Mouse (Mus musculus) heart, embryonic 16.5 days (tissue): ENCODE results near the gene Rasgrf1. TPM values are rescaled to one million over a fixed set of nuclear protein-coding genes. Genes with fewer than 3 reads are reported as not detected.

ENCODE experiments used
- ATAC-seq: fragments of 200-750 bp; cut with Nextera tagmentation; replicated peaks from 2 replicates; pipeline ENCODE4 v1.8.0; 2017; ENCODE audit warnings: moderate number of reproducible peaks; ENCODE audit not compliant: insufficient read depth, low FRiP score; ENCODE audit errors: extremely low read depth
- H3K27ac ChIP-seq: fragments of 300-500 bp; sonication (generic); 2 replicates; pipeline ENCODE4 v1.5.1; 2014; ENCODE audit warnings: mild to moderate bottlenecking, low read length, control low read depth, moderate library complexity
- H3K27me3 ChIP-seq: fragments of 300-500 bp; sonication (generic); 2 replicates; pipeline ENCODE4 v1.6.1; 2014; ENCODE audit warnings: low read length, mixed read lengths; ENCODE audit not compliant: control insufficient read depth, insufficient read depth
- H3K36me3 ChIP-seq: fragments of 300-500 bp; sonication (generic); 2 replicates; pipeline ENCODE4 v1.6.1; 2014; ENCODE audit not compliant: control insufficient read depth, insufficient read depth
- H3K4me1 ChIP-seq: fragments of 300-500 bp; sonication (generic); 2 replicates; pipeline ENCODE4 v1.6.1; 2014; ENCODE audit warnings: low read length, mixed read lengths; ENCODE audit not compliant: control insufficient read depth, insufficient read depth
- H3K4me2 ChIP-seq: fragments of 300-500 bp; sonication (generic); 2 replicates; pipeline ENCODE4 v1.6.1; 2014; ENCODE audit warnings: low read depth, mild to moderate bottlenecking, control low read depth, low read length
- H3K4me3 ChIP-seq: fragments of 300-500 bp; sonication (generic); 2 replicates; pipeline ENCODE4 v1.5.1; 2014; ENCODE audit warnings: mild to moderate bottlenecking, control low read depth, low read length
- H3K9ac ChIP-seq: fragments of 300-500 bp; sonication (generic); 2 replicates; pipeline ENCODE4 v1.6.1; 2014; ENCODE audit warnings: low read length, control low read depth
- H3K9me3 ChIP-seq: fragments of 300-500 bp; sonication (generic); replicated peaks from 2 replicates; pipeline ENCODE4 v1.6.1; 2016; ENCODE audit warnings: low read length; ENCODE audit not compliant: control insufficient read depth
- WGBS: fragments of 180-500 bp; shearing (Covaris S2); extraction: QIAGEN DNeasy Blood & Tissue Kit; methylation state at CpG from one replicate; pipeline ENCODE4 v1.1.7; 2014; 5-methylcytosine and 5-hydroxymethylcytosine counted together
- polyA plus RNA-seq: library from polyadenylated mRNA; unstranded; fragments of >200 nt; fragmentation: Nextera tagmentation; extraction: Ambion mirVana; gene quantifications from 2 replicates; pipeline ENCODE4 v1.2.1, GENCODE M21; 2015

The Rasgrf1 gene
- polyA plus RNA-seq, 1 experiment from 2014 or later: 0.11 TPM

- no peak overlapping the region for H3K4me3 ChIP-seq
- no peak overlapping the region for H3K27ac ChIP-seq
- 31% methylated on average over 4 of the region's 4 CpGs for WGBS
- H3K9me3 ChIP-seq: no peaks in the 10 kb centered on the region
- no peak for ATAC-seq
- no peaks in the 10 kb centered on the region for H3K36me3 ChIP-seq
- H3K9ac ChIP-seq: no peak overlapping the region
- H3K4me2 ChIP-seq: no peak overlapping the region
- H3K4me1 ChIP-seq: peaks cover 17% of the 10 kb centered on the region
- H3K27me3 ChIP-seq: peaks cover 63% of the 10 kb centered on the region
Observed at GRCm38 (mm10) chr9:89913135-89913534, 3.4 kb downstream of the Rasgrf1 start.

GRCm38 (mm10) chr9:89916471-89916870, 6.8 kb downstream of the Rasgrf1 start:
- 86% methylated on average over 7 of the region's 7 CpGs for WGBS
- Histone ChIP-seq H3K27ac (no peak overlapping the region), H3K4me1 (no peaks in the 10 kb centered on the region), H3K9ac (no peak overlapping the region), H3K36me3 (no peaks in the 10 kb centered on the region), H3K4me2 (no peak overlapping the region), H3K9me3 (no peaks in the 10 kb centered on the region), H3K4me3 (no peak overlapping the region), H3K27me3 (peaks cover 31% of the 10 kb centered on the region)
- ATAC-seq: no peak

GRCm38 (mm10) chr9:89917431-89917830, 7.7 kb downstream of the Rasgrf1 start:
- no peaks in the 10 kb centered on the region for H3K4me1 ChIP-seq
- 67% methylated on average over 1 of the region's 1 CpGs for WGBS
- no peak overlapping the region for H3K27ac ChIP-seq
- H3K36me3 ChIP-seq: no peaks in the 10 kb centered on the region
- H3K4me2 ChIP-seq: no peak overlapping the region
- ATAC-seq: no peak
- H3K9me3 ChIP-seq: no peaks in the 10 kb centered on the region
- H3K4me3 ChIP-seq: no peak overlapping the region
- H3K27me3 ChIP-seq: peaks cover 22% of the 10 kb centered on the region
- H3K9ac ChIP-seq: no peak overlapping the region

- Histone ChIP-seq H3K36me3 (no peaks in the 10 kb centered on the region), H3K27me3 (peaks cover 11% of the 10 kb centered on the region), H3K9me3 (no peaks in the 10 kb centered on the region), H3K4me2 (no peak overlapping the region), H3K9ac (no peak overlapping the region), H3K27ac (no peak overlapping the region), H3K4me1 (no peaks in the 10 kb centered on the region), H3K4me3 (no peak overlapping the region)
- WGBS: 77% methylated on average over 5 of the region's 5 CpGs
- ATAC-seq: no peak
Observed at GRCm38 (mm10) chr9:89918832-89919231, 9.1 kb downstream of the Rasgrf1 start.

- H3K27ac ChIP-seq: no peak overlapping the region
- no peak overlapping the region for H3K9ac ChIP-seq
- H3K27me3 ChIP-seq: no peaks in the 10 kb centered on the region
- H3K9me3 ChIP-seq: no peaks in the 10 kb centered on the region; the same call in 1 of the 2 replicates
- no peak for ATAC-seq
- H3K4me2 ChIP-seq: no peak overlapping the region
- 71% methylated on average over 9 of the region's 9 CpGs for WGBS
- no peaks in the 10 kb centered on the region for H3K4me1 ChIP-seq
- H3K4me3 ChIP-seq: no peak overlapping the region
- no peaks in the 10 kb centered on the region for H3K36me3 ChIP-seq
Observed at GRCm38 (mm10) chr9:89921121-89921520, 11.4 kb downstream of the Rasgrf1 start.

- Histone ChIP-seq H3K4me2 (no peak overlapping the region), H3K9ac (no peak overlapping the region)
Observed at GRCm38 (mm10) chr9:89922666-89923065, 13.0 kb downstream of the Rasgrf1 start.

GRCm38 (mm10) chr9:89924836-89925235, 15.1 kb downstream of the Rasgrf1 start:
- no peaks in the 10 kb centered on the region for H3K36me3 ChIP-seq
- no peak overlapping the region for H3K4me3 ChIP-seq
- H3K27ac ChIP-seq: no peak overlapping the region
- H3K9ac ChIP-seq: no peak overlapping the region
- no peak for ATAC-seq
- WGBS: 80% methylated on average over 1 of the region's 1 CpGs
- no peak overlapping the region for H3K4me2 ChIP-seq
- no peaks in the 10 kb centered on the region for H3K27me3 ChIP-seq
- H3K4me1 ChIP-seq: no peaks in the 10 kb centered on the region
- H3K9me3 ChIP-seq: no peaks in the 10 kb centered on the region; the same call in none of the 2 replicates

More at GRCm38 (mm10) chr9:89922666-89923065, 13.0 kb downstream of the Rasgrf1 start:
- Histone ChIP-seq H3K9me3 (no peaks in the 10 kb centered on the region; the same call in none of the 2 replicates), H3K27ac (no peak overlapping the region), H3K4me3 (no peak overlapping the region), H3K4me1 (no peaks in the 10 kb centered on the region), H3K27me3 (no peaks in the 10 kb centered on the region), H3K36me3 (no peaks in the 10 kb centered on the region)
- 76% methylated on average over 1 of the region's 1 CpGs for WGBS
- no peak for ATAC-seq

- H3K4me1 ChIP-seq: no peaks in the 10 kb centered on the region
- H3K27ac ChIP-seq: no peak overlapping the region
- no peaks in the 10 kb centered on the region for H3K27me3 ChIP-seq
- no peak overlapping the region for H3K9ac ChIP-seq
- ATAC-seq: no peak
- H3K4me3 ChIP-seq: no peak overlapping the region
- H3K36me3 ChIP-seq: no peaks in the 10 kb centered on the region
- no peaks in the 10 kb centered on the region; the same call in none of the 2 replicates for H3K9me3 ChIP-seq
- no peak overlapping the region for H3K4me2 ChIP-seq
Observed at GRCm38 (mm10) chr9:89928497-89928896, 18.8 kb downstream of the Rasgrf1 start.

- Histone ChIP-seq H3K27me3 (no peaks in the 10 kb centered on the region), H3K9ac (no peak overlapping the region), H3K4me3 (no peak overlapping the region), H3K27ac (no peak overlapping the region), H3K4me1 (no peaks in the 10 kb centered on the region), H3K4me2 (no peak overlapping the region), H3K36me3 (no peaks in the 10 kb centered on the region), H3K9me3 (peaks cover 4% of the 10 kb centered on the region)
- 68% methylated on average over 1 of the region's 1 CpGs for WGBS
- ATAC-seq: no peak
Observed at GRCm38 (mm10) chr9:89940428-89940827, 30.7 kb downstream of the Rasgrf1 start.
